Mouse (Mus musculus) bone marrow macrophage, adult 2 months (primary cell): ENCODE results near the gene Setd3.

Experiments
- CTCF ChIP-seq: IDR thresholded peaks from 2 replicates; pipeline ENCODE4 v1.5.1; 2012; ENCODE audit warnings: low read depth, mild to moderate bottlenecking, low read length, moderate library complexity
- POLR2A ChIP-seq: IDR thresholded peaks from 2 replicates; pipeline ENCODE4 v1.6.1; 2012; ENCODE audit warnings: mild to moderate bottlenecking, low read depth, low read length, borderline replicate concordance

DNA sequence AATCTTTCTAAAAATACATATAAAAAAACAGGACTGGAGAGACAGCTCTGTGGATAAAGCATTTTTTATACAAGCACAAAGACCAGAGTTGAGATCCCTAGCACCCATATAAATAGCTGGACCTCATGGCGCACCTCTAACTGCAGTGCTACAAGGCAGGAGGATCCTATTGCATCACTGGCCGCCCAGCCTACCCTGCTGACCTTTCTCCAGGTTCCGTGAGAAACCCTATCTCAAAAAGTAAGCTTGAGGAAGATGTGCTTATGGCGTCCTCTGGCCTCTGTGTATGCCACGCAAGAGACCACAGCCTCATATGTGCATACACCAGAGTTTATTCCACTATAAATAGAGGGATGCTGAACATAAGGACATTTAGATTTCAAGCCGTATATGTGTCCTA is 2.6 kb upstream of the Setd3 start:
- TF ChIP-seq CTCF (no peak), POLR2A (no peak)
